Mouse (Mus musculus): ENCODE measurements around the gene Polr2j. TPM values are rescaled to one million over a fixed set of nuclear protein-coding genes. Genes with fewer than 3 reads are reported as not detected.

Polr2j gene
- total RNA-seq (2023), result 10 to 100 TPM; 72.9 to 73.5 TPM

GRCm38 (mm10) chr5:136115891-136116783 is at the start of gene Polr2j:
TSS of gene Polr2j (plus strand) at chr5:136116631.

GRCm38 (mm10) chr5:136083669-136084107 is 32.7 kb upstream of the Polr2j start, which contains the start of gene Rasa4:
TSS of gene Rasa4 (plus strand) at chr5:136083916.

GRCm38 (mm10) chr5:136135571-136136291 is 19.3 kb downstream of the Polr2j start, which contains the start of the genes Lrwd1 and Alkbh4:
TSS of gene Lrwd1 (minus strand) at chr5:136136074.
TSS of gene Alkbh4 (plus strand) at chr5:136136146.

GRCm38 (mm10) chr5:136170512-136171362 is 54.3 kb downstream of the Polr2j start, which contains the start of gene Orai2:
TSS of gene Orai2 (minus strand) at chr5:136170713.

Other genes starting within 250 kb of the Polr2j start
- not detected for gene Hspb1, start 228.7 kb upstream of the Polr2j start, total RNA-seq (2023)
- 100 to 1,000 TPM; 111 to 123 TPM for gene Ywhag, start 182.0 kb upstream of the Polr2j start, total RNA-seq (2023)
- gene Ssc4d, start 142.1 kb upstream of the Polr2j start, total RNA-seq (2023), result 1 to 10 TPM; 5.7 to 9.1 TPM
- not detected for gene Zp3, start 136.5 kb upstream of the Polr2j start, total RNA-seq (2023)
- gene Dtx2, start 121.8 kb upstream of the Polr2j start, total RNA-seq (2023), result 10 to 100 TPM; 16.8 to 17.3 TPM
- gene Upk3b, start 78.1 kb upstream of the Polr2j start, total RNA-seq (2023), result not detected
- gene Upk3bl, start 62.1 kb upstream of the Polr2j start, total RNA-seq (2023), result not detected
- gene Rasa4, start 32.7 kb upstream of the Polr2j start, total RNA-seq (2023), result 10 to 100 TPM; 26.8 to 32.4 TPM
- gene Lrwd1, start 19.4 kb downstream of the Polr2j start, total RNA-seq (2023), result 10 to 100 TPM; 39.5 to 39.8 TPM
- gene Alkbh4, start 19.5 kb downstream of the Polr2j start, total RNA-seq (2023), result 10 to 100 TPM; 15.7 to 18.4 TPM
- gene Orai2, start 54.1 kb downstream of the Polr2j start, total RNA-seq (2023), result 10 to 100 TPM; 77.0 to 79.4 TPM
- gene Prkrip1, start 82.3 kb downstream of the Polr2j start, total RNA-seq (2023), result 10 to 100 TPM; 20.8 to 21.0 TPM
- gene Sh2b2, start 129.9 kb downstream of the Polr2j start, total RNA-seq (2023), result 10 to 100 TPM; 18.5 to 25.6 TPM